Mouse (Mus musculus): ENCODE data around the gene Lrmda.

GRCm38 (mm10) chr14:22003631-22004030, 15.9 kb upstream of the Lrmda start:
- TF ChIP-seq CTCF (IDR thresholded peaks at IDR 0.05 in 2 of 3, conservative IDR thresholded peaks at IDR 0.05 in 1 of 3; ENCODE audit: control insufficient read depth in 1 of 3, insufficient read depth in 1 of 3, low read depth in 2 of 3, low read length in 3 of 3, poor library complexity in 1 of 3, severe bottlenecking in 1 of 3) (no peak), BHLHE40 (IDR thresholded peaks at IDR 0.05; ENCODE audit: borderline replicate concordance, low read depth, low read length) (no peak), JUND (IDR thresholded peaks at IDR 0.05; ENCODE audit: low read depth, low read length) (no peak)
